Mouse (Mus musculus) adrenal gland, postnatal 36 days (tissue): ENCODE measurements at regions not wholly inside any gene's neighbourhood (a gene's known extent, or its start where the extent isn't known, plus 50 kb on each side); places are given as distances from the start of the nearest gene placed in this dataset.

Experiments used
- DNase-seq, 2 experiments: peaks; one replicate each; pipeline ENCODE4 v3.0.0; 2021; ENCODE audit warnings: mixed read lengths in 1 of 2

GRCm38 (mm10) chr1:186505051-186505711 is 200.6 kb downstream of the Tgfb2 start:
- no peak for DNase-seq

- no peak for DNase-seq
Observed at GRCm38 (mm10) chr1:186501726-186502125, 204.1 kb downstream of the Tgfb2 start.

- no peak for DNase-seq
Observed at GRCm38 (mm10) chr1:186497872-186498271, 207.9 kb downstream of the Tgfb2 start.

GRCm38 (mm10) chr1:186497333-186497732 is 208.5 kb downstream of the Tgfb2 start:
- DNase-seq: no peak

GRCm38 (mm10) chr1:186494411-186494783 is 211.4 kb downstream of the Tgfb2 start:
- DNase-seq: no peak

- DNase-seq: no peak
Observed at GRCm38 (mm10) chr1:186493664-186494410, 212.0 kb downstream of the Tgfb2 start.

- DNase-seq: peak; percentile 18 to 50
Observed at GRCm38 (mm10) chr1:186482177-186482576, 223.6 kb downstream of the Tgfb2 start.

- no peak for DNase-seq
Observed at GRCm38 (mm10) chr1:186480019-186480418, 225.8 kb downstream of the Tgfb2 start.

- peak in 1 of 2 experiments; percentile 9 for DNase-seq
Observed at GRCm38 (mm10) chr1:186478428-186479238, 227.2 kb downstream of the Tgfb2 start.

- no peak for DNase-seq
Observed at GRCm38 (mm10) chr1:186474844-186475243, 230.9 kb downstream of the Tgfb2 start.

- no peak for DNase-seq
Observed at GRCm38 (mm10) chr1:186474385-186474784, 231.4 kb downstream of the Tgfb2 start.

GRCm38 (mm10) chr1:186472955-186473354 is 232.8 kb downstream of the Tgfb2 start:
- no peak for DNase-seq

GRCm38 (mm10) chr1:186465526-186465925 is 240.3 kb downstream of the Tgfb2 start:
- DNase-seq: no peak

- DNase-seq: peak; percentile 31 to 48
Observed at GRCm38 (mm10) chr1:186460742-186461141, 245.0 kb downstream of the Tgfb2 start.

- no peak for DNase-seq
Observed at GRCm38 (mm10) chr1:186458099-186458637, 247.6 kb downstream of the Tgfb2 start.

- DNase-seq: no peak
Observed at GRCm38 (mm10) chr1:186457098-186457497, 248.7 kb downstream of the Tgfb2 start.

GRCm38 (mm10) chr1:186456131-186456530 is 249.7 kb downstream of the Tgfb2 start:
- peak in 1 of 2 experiments; percentile 8 for DNase-seq

GRCm38 (mm10) chr1:186455177-186455660 is 250.6 kb downstream of the Tgfb2 start:
- no peak for DNase-seq

GRCm38 (mm10) chr1:186454393-186455085 is 251.2 kb downstream of the Tgfb2 start:
- no peak for DNase-seq

GRCm38 (mm10) chr1:186448841-186449650 is 256.7 kb downstream of the Tgfb2 start:
- peak; percentile 8 to 19 for DNase-seq

- DNase-seq: no peak
Observed at GRCm38 (mm10) chr1:186447521-186447920, 258.3 kb downstream of the Tgfb2 start.
